Mouse (Mus musculus) lung, postnatal 0 days (tissue): Measurements from ENCODE around the gene Arhgef38. TPM values are rescaled to one million over a fixed set of nuclear protein-coding genes. Genes with fewer than 3 reads are reported as not detected.

Source experiments
- ATAC-seq: fragments of 200-750 bp; cut with Nextera tagmentation; 2 replicates; pipeline ENCODE4 v1.8.0; 2017; ENCODE audit warnings: moderate library complexity
- DNase-seq: peaks from one replicate; pipeline ENCODE4 v3.0.0-alpha.2; 2016; ENCODE audit warnings: low spot score
- H3K27ac ChIP-seq: fragments of 300-500 bp; sonication (generic); 2 replicates; pipeline ENCODE4 v1.5.1; 2014; ENCODE audit warnings: antibody characterized with exemption, mild to moderate bottlenecking, low read length, mixed read lengths
- H3K27me3 ChIP-seq: fragments of 300-500 bp; sonication (generic); replicated peaks from 2 replicates; pipeline ENCODE4 v1.6.1; 2014; ENCODE audit warnings: low read length, mixed read lengths; ENCODE audit not compliant: insufficient read depth
- H3K36me3 ChIP-seq: fragments of 300-500 bp; sonication (generic); 2 replicates; pipeline ENCODE4 v1.6.1; 2014; ENCODE audit warnings: low read length, mixed read lengths; ENCODE audit not compliant: insufficient read depth
- H3K4me1 ChIP-seq: fragments of 300-500 bp; sonication (generic); 2 replicates; pipeline ENCODE4 v1.6.1; 2014; ENCODE audit warnings: antibody characterized with exemption, low read depth, low read length, mixed read lengths; ENCODE audit not compliant: insufficient read depth
- H3K4me2 ChIP-seq: fragments of 300-500 bp; sonication (generic); replicated peaks from 2 replicates; pipeline ENCODE4 v1.6.1; 2014; ENCODE audit warnings: low read depth, mild to moderate bottlenecking, low read length, moderate library complexity, mixed read lengths
- H3K4me3 ChIP-seq: fragments of 300-500 bp; sonication (generic); 2 replicates; pipeline ENCODE4 v1.5.1; 2014; ENCODE audit warnings: low read depth, low read length
- H3K9ac ChIP-seq: fragments of 300-500 bp; sonication (generic); replicated peaks from 2 replicates; pipeline ENCODE4 v1.6.1; 2014; ENCODE audit warnings: low read depth, mild to moderate bottlenecking
- H3K9me3 ChIP-seq: fragments of 300-500 bp; sonication (generic); 2 replicates; pipeline ENCODE4 v1.6.1; 2016; ENCODE audit warnings: low read length, mixed read lengths
- CTCF ChIP-seq: IDR thresholded peaks from 2 replicates; pipeline ENCODE4 v1.5.1; 2016; ENCODE audit warnings: antibody characterized with exemption, mild to moderate bottlenecking
- EP300 ChIP-seq: IDR thresholded peaks from 2 replicates; pipeline ENCODE4 v1.6.1; 2016; ENCODE audit warnings: antibody characterized with exemption, mild to moderate bottlenecking, control low read depth
- WGBS: fragments of 180-500 bp; shearing (Covaris S2); extraction: QIAGEN DNeasy Blood & Tissue Kit; methylation state at CpG from one replicate; pipeline ENCODE4 v1.1.7; 2014; 5-methylcytosine and 5-hydroxymethylcytosine counted together
- polyA plus RNA-seq: library from polyadenylated mRNA; unstranded; fragments of >200 nt; fragmentation: Nextera tagmentation; extraction: Ambion mirVana; gene quantifications from 2 replicates; pipeline ENCODE4 v1.2.1, GENCODE M21; 2015

The Arhgef38 gene
- polyA plus RNA-seq, 1 experiment from 2014 or later: 3.6 TPM

DNA sequence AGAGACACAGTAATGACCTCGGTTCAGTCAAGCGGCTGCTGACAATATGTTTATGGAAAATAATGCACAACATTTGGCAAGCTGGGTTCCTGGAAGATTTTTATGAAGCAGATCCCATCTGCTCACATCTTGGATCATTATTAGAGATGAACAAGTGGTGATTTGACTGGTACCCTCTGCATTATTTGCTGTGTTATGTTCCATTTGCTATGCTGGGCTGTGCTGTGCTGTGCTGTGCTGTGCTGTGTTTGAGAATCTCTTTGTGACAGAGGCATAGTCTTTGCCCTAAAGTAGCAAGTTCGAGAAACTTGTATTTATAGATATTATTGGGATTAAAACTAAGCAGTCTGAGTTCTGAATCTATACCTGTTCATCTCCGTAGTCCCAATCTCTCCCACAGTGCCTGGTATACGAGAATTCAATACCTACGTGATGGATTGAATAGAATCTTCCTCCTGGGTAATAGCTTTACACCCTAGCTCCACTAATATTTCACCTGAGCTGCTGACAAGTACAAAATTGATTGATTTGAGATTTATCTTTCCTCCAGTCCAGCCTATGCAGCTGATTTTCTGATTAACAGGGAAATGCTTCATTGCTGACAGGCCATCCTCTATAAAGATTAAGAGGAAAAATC, 90.1 kb downstream of the Arhgef38 start:
- Histone ChIP-seq H3K4me2 (no peak overlapping the region), H3K9ac (no peak overlapping the region), H3K4me3 (no peak overlapping the region), H3K9me3 (no peaks in the 10 kb centered on the region), H3K27ac (no peak overlapping the region), H3K36me3 (no peaks in the 10 kb centered on the region), H3K27me3 (no peaks in the 10 kb centered on the region), H3K4me1 (no peaks in the 10 kb centered on the region)
- DNase-seq: no peak
- WGBS: 72% methylated on average over 6 of the region's 6 CpGs
- no peak for ATAC-seq
- no peak for TF ChIP-seq EP300
- no peak for TF ChIP-seq CTCF

DNA sequence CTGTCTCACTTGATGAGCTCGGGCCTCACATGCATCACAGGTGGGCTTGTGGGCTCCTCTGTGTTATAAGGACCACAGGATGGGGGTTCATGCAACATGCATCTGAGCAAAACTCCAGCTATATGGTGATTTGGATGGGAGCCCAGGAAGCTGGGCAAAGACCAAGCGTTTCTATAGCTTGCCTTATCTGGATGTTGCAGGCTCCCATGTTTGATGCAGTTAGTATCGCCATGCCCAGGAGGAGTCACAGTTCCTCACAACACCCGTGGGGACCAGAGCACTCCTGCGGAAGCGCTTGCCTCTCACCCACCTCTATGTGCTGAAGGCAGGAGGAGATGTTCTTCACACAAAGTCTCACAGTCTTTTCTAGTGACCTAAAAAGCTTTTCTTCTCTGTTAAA, 92.9 kb downstream of the Arhgef38 start:
- Histone ChIP-seq H3K27ac (no peak overlapping the region), H3K27me3 (no peaks in the 10 kb centered on the region), H3K4me2 (no peak overlapping the region), H3K9ac (no peak overlapping the region), H3K36me3 (no peaks in the 10 kb centered on the region), H3K4me3 (no peak overlapping the region), H3K4me1 (no peaks in the 10 kb centered on the region), H3K9me3 (no peaks in the 10 kb centered on the region)
- WGBS: 72% methylated on average over 6 of the region's 6 CpGs
- no peak for TF ChIP-seq CTCF
- no peak for TF ChIP-seq EP300
- DNase-seq (no peak), ATAC-seq (no peak)

DNA sequence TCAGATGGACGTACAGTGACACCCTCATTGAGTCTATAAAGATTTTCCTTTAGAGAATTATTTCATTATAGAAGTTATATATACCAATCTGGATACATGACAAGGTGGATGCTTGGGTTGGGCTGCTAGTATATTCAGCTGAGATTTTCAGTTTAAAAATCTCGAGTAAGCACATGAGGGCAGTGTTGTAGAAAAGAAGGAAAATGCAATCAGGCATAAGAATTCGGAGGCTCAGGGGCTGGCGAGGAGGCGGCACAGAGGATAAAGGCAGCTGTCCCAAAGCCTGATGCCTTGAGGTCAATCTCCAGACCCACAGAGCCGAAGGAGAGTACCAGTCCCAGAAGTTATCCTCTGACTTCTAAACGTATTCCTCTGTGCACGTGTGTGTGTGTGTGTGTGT, 102.1 kb downstream of the Arhgef38 start:
- DNase-seq (no peak), ATAC-seq (no peak)
- Histone ChIP-seq H3K4me2 (no peak overlapping the region), H3K9ac (no peak overlapping the region), H3K27ac (no peak overlapping the region), H3K4me3 (no peak overlapping the region), H3K36me3 (no peaks in the 10 kb centered on the region), H3K9me3 (no peaks in the 10 kb centered on the region), H3K4me1 (no peaks in the 10 kb centered on the region), H3K27me3 (no peaks in the 10 kb centered on the region)
- no peak for TF ChIP-seq CTCF
- 60% methylated on average over 8 of the region's 8 CpGs for WGBS

DNA sequence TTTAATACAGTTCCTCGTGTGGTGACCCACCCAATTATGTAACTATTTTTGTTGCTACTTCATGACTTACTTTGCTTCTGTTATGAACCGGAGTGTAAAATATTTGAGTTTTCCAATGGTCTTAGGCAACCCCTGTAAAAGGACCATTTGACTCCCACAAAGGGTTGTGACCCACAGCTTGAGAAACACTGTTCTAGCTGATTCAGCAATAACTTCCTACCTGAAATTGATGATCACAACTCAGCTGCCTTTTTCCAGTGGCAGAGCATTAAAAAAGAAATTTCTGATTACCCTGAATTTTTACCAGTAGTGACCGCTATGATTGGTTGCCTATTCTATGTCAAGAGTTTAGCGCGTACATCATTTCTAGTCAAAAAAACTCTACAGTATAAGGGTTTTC, 103.4 kb downstream of the Arhgef38 start:
- H3K27me3 ChIP-seq: no peaks in the 10 kb centered on the region
- H3K4me2 ChIP-seq: no peak overlapping the region
- WGBS: 91% methylated on average over 5 of the region's 5 CpGs
- H3K9ac ChIP-seq: no peak overlapping the region
- no peaks in the 10 kb centered on the region for H3K9me3 ChIP-seq
- ATAC-seq (no peak), DNase-seq (no peak)
- H3K36me3 ChIP-seq: no peaks in the 10 kb centered on the region
- no peaks in the 10 kb centered on the region for H3K4me1 ChIP-seq
- H3K27ac ChIP-seq: no peak overlapping the region
- H3K4me3 ChIP-seq: no peak overlapping the region
- TF ChIP-seq CTCF (no peak), EP300 (no peak)

DNA sequence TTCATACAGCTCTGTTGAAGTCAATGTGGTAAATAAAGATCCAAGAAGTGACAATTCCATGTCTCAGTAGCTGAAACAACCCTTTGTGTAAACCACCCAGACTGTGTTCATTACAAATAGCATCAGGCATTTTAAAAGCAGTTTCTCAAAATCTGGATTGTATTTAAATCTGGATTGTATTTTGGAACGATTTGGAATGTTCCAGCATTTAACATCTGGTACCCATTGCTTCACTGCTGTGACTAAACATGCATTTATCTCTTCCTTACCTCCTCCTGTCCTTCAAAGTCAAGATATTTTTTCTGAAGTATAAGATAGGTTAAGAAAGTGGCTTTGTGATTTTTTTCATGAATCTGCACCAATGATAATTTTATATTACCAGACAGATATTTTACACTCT, 121.5 kb downstream of the Arhgef38 start:
- Histone ChIP-seq H3K4me3 (no peak overlapping the region), H3K4me2 (no peak overlapping the region), H3K27me3 (no peaks in the 10 kb centered on the region), H3K9me3 (no peaks in the 10 kb centered on the region), H3K27ac (no peak overlapping the region), H3K4me1 (no peaks in the 10 kb centered on the region), H3K9ac (no peak overlapping the region), H3K36me3 (no peaks in the 10 kb centered on the region)
- TF ChIP-seq CTCF (no peak), EP300 (no peak)
- WGBS: 36% methylated on average over 1 of the region's 1 CpGs
- no peak for DNase-seq
- ATAC-seq: no peak

DNA sequence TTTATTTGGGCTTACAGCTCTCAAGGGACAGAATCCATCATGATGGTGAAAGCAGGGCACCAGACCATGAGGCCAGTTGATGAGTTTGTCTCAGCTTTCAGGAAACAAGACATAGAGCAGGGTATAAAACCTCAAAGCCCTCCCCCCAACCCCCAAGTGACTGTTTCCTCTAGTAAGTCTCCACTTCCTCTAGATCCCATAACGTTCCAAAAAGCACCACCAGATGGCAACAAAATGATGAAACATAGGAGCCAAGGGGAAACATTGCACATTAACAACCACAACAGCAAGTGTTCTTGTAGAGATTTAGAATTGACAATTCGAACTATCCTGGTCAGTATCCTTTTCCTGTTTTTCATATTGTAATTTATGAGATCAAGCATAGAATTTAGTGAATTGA, 123.0 kb downstream of the Arhgef38 start:
- Histone ChIP-seq H3K4me3 (no peak overlapping the region), H3K9ac (no peak overlapping the region), H3K27ac (no peak overlapping the region), H3K36me3 (peaks cover 7% of the 10 kb centered on the region; the same call in 1 of the 2 replicates), H3K4me2 (no peak overlapping the region), H3K9me3 (no peaks in the 10 kb centered on the region), H3K4me1 (no peaks in the 10 kb centered on the region), H3K27me3 (no peaks in the 10 kb centered on the region)
- ATAC-seq: no peak
- TF ChIP-seq CTCF: peak; percentile 63
- TF ChIP-seq EP300: no peak
- WGBS: 28% methylated on average over 2 of the region's 2 CpGs
- DNase-seq: no peak

DNA sequence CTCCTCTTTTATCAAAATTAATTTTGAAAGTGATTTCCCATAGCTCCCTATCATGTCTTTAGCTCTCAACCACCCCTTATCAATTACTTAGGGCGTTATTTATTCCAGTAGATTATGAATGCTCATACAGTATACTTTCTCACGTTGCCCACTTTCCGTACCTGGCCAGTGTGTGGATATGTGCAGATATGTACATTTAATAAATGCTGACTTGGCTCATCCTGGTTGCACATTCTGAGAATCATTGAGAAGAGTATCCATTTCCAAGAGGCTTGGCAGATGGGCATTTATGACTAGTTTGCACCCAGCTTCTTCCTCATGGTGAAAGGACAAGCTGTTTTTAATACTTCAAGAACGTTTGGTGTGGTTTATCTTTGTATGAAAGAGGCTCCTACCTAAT, 124.9 kb downstream of the Arhgef38 start:
- Histone ChIP-seq H3K4me2 (no peak overlapping the region), H3K4me1 (no peaks in the 10 kb centered on the region), H3K36me3 (peaks cover 11% of the 10 kb centered on the region; the same call in 1 of the 2 replicates), H3K27ac (no peak overlapping the region), H3K9me3 (no peaks in the 10 kb centered on the region), H3K4me3 (no peak overlapping the region), H3K9ac (no peak overlapping the region), H3K27me3 (no peaks in the 10 kb centered on the region)
- no peak for DNase-seq
- TF ChIP-seq EP300: no peak
- TF ChIP-seq CTCF: no peak
- WGBS: 91% methylated on average over 4 of the region's 4 CpGs
- no peak for ATAC-seq
